Mouse (Mus musculus): Measurements from ENCODE around the gene Comt.

Comt gene

GRCm38 (mm10) chr16:18433341-18433920 lies 6.8 kb upstream of the Comt start:
- no peak for DNase-seq (ENCODE audit: low spot score in 2 of 2)

GRCm38 (mm10) chr16:18430641-18431212 lies 4.1 kb upstream of the Comt start:
- no peak for DNase-seq (ENCODE audit: low spot score in 2 of 2)

- DNase-seq (ENCODE audit: low spot score in 2 of 2): no peak
These were observed 3.0 kb upstream of the Comt start for GRCm38 (mm10) chr16:18429641-18430040.

GRCm38 (mm10) chr16:18428516-18429042 lies 1.9 kb upstream of the Comt start:
- DNase-seq (ENCODE audit: low spot score in 2 of 2): no peak

- no peak for DNase-seq (ENCODE audit: low spot score in 2 of 2)
These were observed 1.4 kb upstream of the Comt start for GRCm38 (mm10) chr16:18428011-18428515.

- peak; percentile 76 to 78 for DNase-seq (ENCODE audit: low spot score in 2 of 2)
These were observed 349 bp downstream of the Comt start, which contains the start of gene Txnrd2 for GRCm38 (mm10) chr16:18426215-18426791. TSS of gene Txnrd2 (plus strand) at chr16:18426384.

GRCm38 (mm10) chr16:18425475-18426214 lies 1.0 kb downstream of the Comt start:
- DNase-seq (ENCODE audit: low spot score in 2 of 2): no peak

- DNase-seq (ENCODE audit: low spot score in 2 of 2): no peak
These were observed 2.1 kb downstream of the Comt start for GRCm38 (mm10) chr16:18424364-18425045.

- no peak for DNase-seq (ENCODE audit: low spot score in 2 of 2)
These were observed 2.8 kb downstream of the Comt start for GRCm38 (mm10) chr16:18423915-18424265.

GRCm38 (mm10) chr16:18423203-18423914 lies 3.3 kb downstream of the Comt start:
- no peak for DNase-seq (ENCODE audit: low spot score in 2 of 2)

GRCm38 (mm10) chr16:18420571-18420970 lies 6.1 kb downstream of the Comt start:
- DNase-seq (ENCODE audit: low spot score in 2 of 2): no peak

- DNase-seq (ENCODE audit: low spot score in 2 of 2): no peak
These were observed 7.0 kb downstream of the Comt start for GRCm38 (mm10) chr16:18419603-18420026.

GRCm38 (mm10) chr16:18418756-18419602 lies 7.7 kb downstream of the Comt start:
- DNase-seq (ENCODE audit: low spot score in 2 of 2): no peak

GRCm38 (mm10) chr16:18417491-18417890 lies 9.2 kb downstream of the Comt start:
- no peak for DNase-seq (ENCODE audit: low spot score in 2 of 2)

- no peak for DNase-seq (ENCODE audit: low spot score in 2 of 2)
These were observed 9.8 kb downstream of the Comt start for GRCm38 (mm10) chr16:18416837-18417236.

- DNase-seq (ENCODE audit: low spot score in 2 of 2): peak; percentile 71 to 78
These were observed 10.4 kb downstream of the Comt start for GRCm38 (mm10) chr16:18416094-18416761.

- DNase-seq (ENCODE audit: low spot score in 2 of 2): no peak
These were observed 13.4 kb downstream of the Comt start for GRCm38 (mm10) chr16:18413032-18413816.

- DNase-seq (ENCODE audit: low spot score in 2 of 2): peak in 1 of 2 experiments; percentile 32
These were observed 14.7 kb downstream of the Comt start for GRCm38 (mm10) chr16:18411802-18412476.

All from frontal cortex, postnatal 36 days (tissue).